Mouse (Mus musculus) midbrain, embryonic 15.5 days (tissue): ENCODE data around the gene Dppa1. TPM values are rescaled to one million over a fixed set of nuclear protein-coding genes. Genes with fewer than 3 reads are reported as not detected.
"Not testable (repeated sequence)": the region's sequence is repeated elsewhere in the genome, so short reads cannot be mapped to it uniquely, and the experiment has no call there.

Experiments used
- ATAC-seq: fragments of 200-750 bp; cut with Nextera tagmentation; replicated peaks from 2 replicates; pipeline ENCODE4 v1.8.0; 2017; ENCODE audit warnings: moderate TSS enrichment
- H3K27ac ChIP-seq: fragments of 300-500 bp; sonication (generic); 2 replicates; pipeline ENCODE4 v1.5.1; 2015; ENCODE audit warnings: mild to moderate bottlenecking, inconsistent platforms
- H3K27me3 ChIP-seq: fragments of 300-500 bp; sonication (generic); replicated peaks from 2 replicates; pipeline ENCODE4 v1.6.1; 2015; ENCODE audit warnings: inconsistent platforms
- H3K36me3 ChIP-seq: fragments of 300-500 bp; sonication (generic); replicated peaks from 2 replicates; pipeline ENCODE4 v1.6.1; 2015; ENCODE audit warnings: inconsistent platforms
- H3K4me1 ChIP-seq: fragments of 300-500 bp; sonication (generic); 2 replicates; pipeline ENCODE4 v1.6.1; 2015; ENCODE audit warnings: inconsistent platforms
- H3K4me2 ChIP-seq: fragments of 300-500 bp; sonication (generic); 2 replicates; pipeline ENCODE4 v1.6.1; 2015; ENCODE audit warnings: inconsistent platforms, mild to moderate bottlenecking, moderate library complexity
- H3K4me3 ChIP-seq: fragments of 300-500 bp; sonication (generic); 2 replicates; pipeline ENCODE4 v1.5.1; 2015; ENCODE audit warnings: mild to moderate bottlenecking, inconsistent platforms
- H3K9ac ChIP-seq: fragments of 300-500 bp; sonication (generic); 2 replicates; pipeline ENCODE4 v1.6.1; 2015; ENCODE audit warnings: mild to moderate bottlenecking, inconsistent platforms
- H3K9me3 ChIP-seq: fragments of 300-500 bp; sonication (generic); 2 replicates; pipeline ENCODE4 v1.6.1; 2016; ENCODE audit warnings: inconsistent platforms
- WGBS: fragments of 180-500 bp; shearing (Covaris S2); methylation state at CpG from one replicate; pipeline ENCODE4 v1.1.7; 2015; ENCODE audit warnings: mixed read lengths; 5-methylcytosine and 5-hydroxymethylcytosine counted together
- polyA plus RNA-seq: library from polyadenylated mRNA; unstranded; fragments of >200 nt; fragmentation: Nextera tagmentation; extraction: Ambion mirVana; gene quantifications from 2 replicates; pipeline ENCODE4 v1.2.1, GENCODE M21; 2015

The Dppa1 gene
- polyA plus RNA-seq = not detected in 2 replicates

GRCm38 (mm10) chr11:46629211-46629795, at the start of gene Dppa1:
TSS of gene Dppa1 (minus strand) at chr11:46629261.
- no peaks in the 10 kb centered on the region for H3K4me1 ChIP-seq
- 90% methylated on average over 2 of the region's 2 CpGs for WGBS
- H3K36me3 ChIP-seq = no peaks in the 10 kb centered on the region
- no peak within 1 kb of the TSS for H3K27ac ChIP-seq
- no peak within 1 kb of the TSS for H3K9ac ChIP-seq
- no peak within 1 kb of the TSS for H3K4me3 ChIP-seq
- H3K4me2 ChIP-seq = no peak within 1 kb of the TSS
- ATAC-seq = no peak
- H3K9me3 ChIP-seq = no peaks in the 10 kb centered on the region
- H3K27me3 ChIP-seq = no peaks in the 10 kb centered on the region

DNA sequence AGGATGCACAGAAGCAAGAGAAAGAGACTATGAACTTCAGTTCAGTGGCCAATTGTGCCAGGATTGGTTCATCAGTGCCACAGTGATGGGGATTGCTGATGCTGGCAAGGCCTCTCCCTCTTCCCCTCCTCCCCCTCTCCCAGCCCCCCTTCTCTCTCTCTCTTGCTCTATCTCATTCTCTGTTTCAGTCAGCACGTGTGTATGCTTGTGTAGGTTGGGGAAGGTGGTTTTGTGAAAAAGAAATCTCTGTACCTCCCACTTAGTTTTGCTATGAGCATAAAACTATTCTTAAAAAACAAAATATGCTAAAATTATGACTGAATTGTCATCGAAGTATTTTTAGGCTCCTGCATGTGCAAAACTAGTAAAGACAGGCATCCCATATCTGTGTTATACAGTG, 38.9 kb upstream of the Dppa1 start:
- Histone ChIP-seq H3K27ac (no peak overlapping the region), H3K4me2 (no peak overlapping the region), H3K4me1 (no peaks in the 10 kb centered on the region), H3K36me3 (no peaks in the 10 kb centered on the region), H3K9me3 (no peaks in the 10 kb centered on the region), H3K27me3 (no peaks in the 10 kb centered on the region), H3K9ac (no peak overlapping the region), H3K4me3 (no peak overlapping the region)
- WGBS = 70% methylated on average over 2 of the region's 2 CpGs
- ATAC-seq = no peak

- H3K4me2 ChIP-seq = no peak overlapping the region
- H3K27ac ChIP-seq = no peak overlapping the region
- no peaks in the 10 kb centered on the region for H3K36me3 ChIP-seq
- 92% methylated on average over 3 of the region's 3 CpGs for WGBS
- no peaks in the 10 kb centered on the region for H3K9me3 ChIP-seq
- ATAC-seq = no peak
- H3K9ac ChIP-seq = no peak overlapping the region
- no peaks in the 10 kb centered on the region for H3K27me3 ChIP-seq
- no peak overlapping the region for H3K4me3 ChIP-seq
- no peaks in the 10 kb centered on the region for H3K4me1 ChIP-seq
These were observed 38.0 kb upstream of the Dppa1 start for GRCm38 (mm10) chr11:46667105-46667504.

GRCm38 (mm10) chr11:46665599-46666522, 36.8 kb upstream of the Dppa1 start:
- H3K36me3 ChIP-seq = no peaks in the 10 kb centered on the region
- H3K4me1 ChIP-seq = no peaks in the 10 kb centered on the region
- H3K4me2 ChIP-seq = no peak overlapping the region
- H3K27me3 ChIP-seq = no peaks in the 10 kb centered on the region
- WGBS = 74% methylated on average over 6 of the region's 6 CpGs
- H3K4me3 ChIP-seq = no peak overlapping the region
- no peaks in the 10 kb centered on the region for H3K9me3 ChIP-seq
- no peak overlapping the region for H3K27ac ChIP-seq
- H3K9ac ChIP-seq = no peak overlapping the region
- peak; percentile 90 for ATAC-seq

DNA sequence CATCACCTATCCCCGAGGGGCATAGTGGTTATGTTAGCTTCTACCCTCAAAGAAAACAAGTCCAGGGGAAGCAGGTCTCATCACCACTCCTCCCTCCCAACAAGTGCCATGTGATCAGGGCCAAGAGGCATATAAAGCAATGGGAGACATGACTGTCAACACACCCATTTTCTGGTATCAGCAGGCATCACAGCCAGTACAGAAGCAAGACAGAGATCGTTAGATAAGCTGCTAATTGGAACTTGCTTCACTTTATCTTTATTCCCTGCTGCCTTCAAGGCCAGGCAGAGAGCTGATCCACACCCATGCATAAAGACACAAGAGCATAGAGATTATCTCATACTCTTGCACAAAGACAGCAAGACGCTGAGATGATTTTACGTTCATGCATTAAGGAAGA, 34.2 kb upstream of the Dppa1 start:
- H3K27me3 ChIP-seq = no peaks in the 10 kb centered on the region
- H3K4me3 ChIP-seq = no peak overlapping the region
- H3K9ac ChIP-seq = no peak overlapping the region
- H3K9me3 ChIP-seq = no peaks in the 10 kb centered on the region
- no peaks in the 10 kb centered on the region for H3K4me1 ChIP-seq
- WGBS = 66% methylated on average over 4 of the region's 4 CpGs
- H3K4me2 ChIP-seq = no peak overlapping the region
- no peaks in the 10 kb centered on the region for H3K36me3 ChIP-seq
- no peak overlapping the region for H3K27ac ChIP-seq
- no peak for ATAC-seq

DNA sequence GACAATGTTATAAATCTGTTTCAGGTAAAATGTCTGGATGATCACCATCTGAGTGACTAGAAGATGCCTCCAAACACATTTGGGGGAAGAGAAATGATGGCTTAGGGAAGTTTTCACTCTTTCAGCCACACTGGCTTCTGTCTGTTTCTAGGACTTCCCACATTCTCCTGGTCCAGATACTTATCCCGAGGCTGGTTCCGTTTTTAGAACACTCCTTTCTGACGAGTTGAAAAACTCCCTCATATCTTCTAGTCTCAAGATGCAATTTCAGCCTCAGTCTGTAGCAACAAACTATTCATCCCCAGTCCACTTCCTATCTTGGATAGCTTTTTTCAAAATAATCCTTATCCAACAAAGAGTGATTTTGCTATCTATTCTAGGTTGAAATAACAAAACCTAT, 23.4 kb upstream of the Dppa1 start:
- Histone ChIP-seq H3K4me1 (no peaks in the 10 kb centered on the region), H3K4me2 (no peak overlapping the region), H3K27me3 (no peaks in the 10 kb centered on the region), H3K27ac (no peak overlapping the region), H3K9ac (no peak overlapping the region), H3K36me3 (no peaks in the 10 kb centered on the region), H3K4me3 (no peak overlapping the region), H3K9me3 (no peaks in the 10 kb centered on the region)
- 89% methylated on average over 3 of the region's 3 CpGs for WGBS
- ATAC-seq = no peak

DNA sequence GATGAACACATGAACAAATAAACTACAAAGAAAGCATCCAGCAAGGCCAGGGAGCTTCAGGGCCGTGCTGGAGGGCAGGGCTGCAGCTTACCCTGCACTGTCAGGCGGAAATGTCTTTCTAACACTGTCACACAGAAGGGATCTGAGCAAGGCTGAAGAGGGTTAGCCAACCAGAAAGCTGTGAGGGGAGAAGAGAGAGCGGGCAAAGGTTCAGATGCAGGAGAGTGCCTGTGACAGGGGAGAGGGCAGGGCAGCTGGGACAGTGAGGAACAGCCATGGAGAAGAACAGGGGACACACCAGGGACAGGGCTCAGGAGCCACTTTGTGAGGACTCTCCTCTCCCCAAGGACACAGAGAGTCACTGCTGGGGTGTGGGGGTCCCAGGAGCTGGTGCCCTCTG, 20.6 kb upstream of the Dppa1 start:
- ATAC-seq = not testable (repeated sequence)

DNA sequence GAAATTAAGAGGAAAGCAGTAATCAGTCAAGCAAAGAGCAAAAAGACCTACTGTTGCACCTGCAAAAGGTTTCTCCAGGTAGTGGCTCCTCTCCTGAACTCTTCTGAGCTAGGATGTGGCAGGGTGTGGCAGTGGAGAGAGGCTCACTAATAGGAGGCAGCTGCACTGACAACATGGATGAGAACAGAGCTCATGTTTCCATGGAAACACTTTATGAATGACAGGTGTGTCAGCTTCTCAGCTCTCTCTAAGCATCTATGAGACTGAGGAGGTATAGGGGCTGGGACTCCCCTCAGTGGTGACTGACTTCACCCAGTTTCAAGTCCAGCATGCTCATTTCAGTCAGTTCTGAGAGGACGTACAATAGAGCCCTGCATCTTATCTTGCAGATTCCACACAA, 15.8 kb upstream of the Dppa1 start:
- Histone ChIP-seq H3K4me2 (no peak overlapping the region), H3K4me1 (no peaks in the 10 kb centered on the region), H3K36me3 (no peaks in the 10 kb centered on the region), H3K9ac (no peak overlapping the region), H3K4me3 (no peak overlapping the region), H3K27ac (no peak overlapping the region), H3K27me3 (no peaks in the 10 kb centered on the region), H3K9me3 (no peaks in the 10 kb centered on the region)
- peak; percentile 71; the same call in 1 of the 2 replicates for ATAC-seq
- 62% methylated on average over 1 of the region's 1 CpGs for WGBS

More for the DNA sequence above, 20.6 kb upstream of the Dppa1 start:
- WGBS = 29% methylated on average over 3 of the region's 3 CpGs
- not testable (repeated sequence) for H3K27ac ChIP-seq, H3K9me3 ChIP-seq, H3K27me3 ChIP-seq, H3K4me3 ChIP-seq, H3K9ac ChIP-seq, H3K36me3 ChIP-seq, H3K4me2 ChIP-seq, H3K4me1 ChIP-seq

- no peak overlapping the region for H3K4me2 ChIP-seq
- no peak overlapping the region for H3K27ac ChIP-seq
- H3K4me3 ChIP-seq = no peak overlapping the region
- no peaks in the 10 kb centered on the region for H3K9me3 ChIP-seq
- H3K9ac ChIP-seq = no peak overlapping the region
- 83% methylated on average over 3 of the region's 3 CpGs for WGBS
- H3K27me3 ChIP-seq = no peaks in the 10 kb centered on the region
- H3K4me1 ChIP-seq = no peaks in the 10 kb centered on the region
- no peaks in the 10 kb centered on the region for H3K36me3 ChIP-seq
- no peak for ATAC-seq
These were observed 7.5 kb upstream of the Dppa1 start for GRCm38 (mm10) chr11:46636568-46636967.

- 82% methylated on average over 4 of the region's 4 CpGs for WGBS
- H3K4me2 ChIP-seq, ATAC-seq: not testable (repeated sequence)
These were observed 6.5 kb upstream of the Dppa1 start for GRCm38 (mm10) chr11:46635516-46635915.

DNA sequence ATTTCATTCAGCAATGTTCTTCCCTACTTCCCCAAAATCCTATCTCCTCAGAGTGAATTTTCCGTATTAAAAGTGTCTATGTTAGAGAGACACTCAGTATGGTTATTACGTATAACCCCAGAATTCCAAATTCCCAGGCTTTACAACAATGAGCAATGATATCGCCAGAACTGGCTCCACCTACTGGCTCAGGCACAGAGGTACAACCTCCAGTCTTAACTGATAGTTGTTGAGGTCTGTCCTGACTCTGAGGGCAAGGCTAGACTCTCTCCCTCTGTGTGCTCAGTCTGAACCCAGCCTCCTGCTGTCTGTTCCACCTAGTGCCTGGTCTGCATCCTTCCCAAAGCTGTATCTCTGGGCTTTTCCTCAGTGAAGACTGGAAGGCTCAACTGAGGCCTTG, 2.6 kb upstream of the Dppa1 start:
- ATAC-seq = peak; percentile 66
- Histone ChIP-seq H3K27ac (no peak overlapping the region), H3K4me3 (no peak overlapping the region), H3K27me3 (no peaks in the 10 kb centered on the region), H3K9ac (no peak overlapping the region), H3K9me3 (no peaks in the 10 kb centered on the region), H3K36me3 (no peaks in the 10 kb centered on the region), H3K4me1 (no peaks in the 10 kb centered on the region), H3K4me2 (no peak overlapping the region)
- 34% methylated on average over 3 of the region's 3 CpGs for WGBS

More at GRCm38 (mm10) chr11:46635516-46635915, 6.5 kb upstream of the Dppa1 start:
- not testable (repeated sequence) for H3K36me3 ChIP-seq, H3K9ac ChIP-seq, H3K4me3 ChIP-seq, H3K27me3 ChIP-seq, H3K4me1 ChIP-seq, H3K27ac ChIP-seq, H3K9me3 ChIP-seq

GRCm38 (mm10) chr11:46620414-46621168, 8.5 kb downstream of the Dppa1 start:
- H3K4me2 ChIP-seq = no peak overlapping the region
- H3K36me3 ChIP-seq = no peaks in the 10 kb centered on the region
- H3K4me1 ChIP-seq = no peaks in the 10 kb centered on the region
- WGBS = 68% methylated on average over 7 of the region's 7 CpGs
- ATAC-seq = no peak
- H3K4me3 ChIP-seq = no peak overlapping the region
- H3K27me3 ChIP-seq = no peaks in the 10 kb centered on the region
- H3K27ac ChIP-seq = no peak overlapping the region
- no peak overlapping the region for H3K9ac ChIP-seq
- no peaks in the 10 kb centered on the region for H3K9me3 ChIP-seq
